Mouse (Mus musculus): ENCODE data around the gene Gpr82. TPM values are rescaled to one million over a fixed set of nuclear protein-coding genes. Genes with fewer than 3 reads are reported as not detected.

Gpr82 gene
- under 1 TPM; 0.17 to 0.57 (median 0.45) TPM for polyA plus RNA-seq (2017; shearing (Covaris generic))

DNA sequence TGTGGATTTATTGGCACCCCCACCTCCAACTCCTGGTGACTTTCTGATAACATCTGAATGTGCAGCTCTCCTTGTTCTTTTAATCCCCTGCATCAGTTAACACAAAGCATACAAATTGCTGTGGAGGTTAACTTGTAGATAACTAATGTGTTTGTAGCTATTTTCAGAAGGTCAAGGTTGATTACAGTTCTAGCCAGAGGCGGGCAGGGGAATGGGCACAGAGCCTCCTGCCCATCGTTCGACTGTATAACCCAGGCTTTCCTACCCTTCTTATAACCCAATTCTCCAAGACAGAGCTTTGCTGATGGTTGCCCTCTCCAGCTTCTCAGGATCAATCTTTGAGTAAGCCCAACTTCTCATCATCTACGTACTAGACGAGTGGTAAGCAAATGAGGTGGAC is at the start of gene Gpr82:
Gene Gpr82 (plus strand): TSS at position 301 of the 400 bp plus-strand sequence.
- ATAC-seq = no peak

- no peak for ATAC-seq
Measured at GRCm38 (mm10) chrX:13612115-13612514, 49.0 kb upstream of the Gpr82 start.

GRCm38 (mm10) chrX:13616726-13617125 is 44.4 kb upstream of the Gpr82 start:
- ATAC-seq = no peak

- ATAC-seq = no peak
Measured at GRCm38 (mm10) chrX:13617294-13617693, 43.9 kb upstream of the Gpr82 start.

DNA sequence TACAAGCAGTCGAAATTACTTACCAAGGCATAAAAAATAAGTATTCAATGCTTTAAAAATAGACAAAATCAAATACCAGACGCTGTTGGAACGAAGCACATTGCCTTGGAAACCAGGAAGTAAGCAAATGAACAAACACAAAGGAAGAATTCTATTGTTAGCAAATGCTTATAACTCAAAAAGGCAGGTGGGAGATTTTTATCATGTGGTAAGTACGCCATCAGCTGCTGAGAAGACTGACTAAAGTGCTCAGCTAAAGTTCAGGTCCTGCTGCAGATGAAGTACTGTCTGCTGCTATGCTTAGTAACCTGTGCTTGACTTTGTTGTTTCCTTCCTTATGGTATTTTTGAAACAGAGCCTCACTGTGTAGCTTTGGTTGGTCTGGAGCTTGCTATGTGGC is 42.7 kb upstream of the Gpr82 start:
- peak; percentile 52 for ATAC-seq

DNA sequence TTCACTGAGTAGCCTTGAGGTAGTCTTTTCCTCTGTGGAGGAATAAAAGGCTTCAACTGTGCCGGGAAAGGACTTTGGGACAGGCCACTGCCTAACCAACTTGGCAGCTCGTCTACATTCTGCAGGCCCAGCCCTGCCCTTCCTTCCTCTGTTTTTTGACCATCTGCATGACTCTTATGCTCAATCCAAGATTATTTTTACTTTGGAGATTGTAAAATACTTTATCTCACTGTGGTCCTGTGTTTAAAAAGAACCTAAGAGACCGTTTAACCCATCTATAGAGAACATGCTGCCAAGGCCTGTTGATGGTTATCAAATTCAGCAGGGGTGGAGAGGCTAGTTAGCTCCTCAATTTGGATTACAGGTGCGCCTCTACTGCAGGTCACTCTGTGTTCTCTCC is 39.7 kb upstream of the Gpr82 start:
- no peak for ATAC-seq

DNA sequence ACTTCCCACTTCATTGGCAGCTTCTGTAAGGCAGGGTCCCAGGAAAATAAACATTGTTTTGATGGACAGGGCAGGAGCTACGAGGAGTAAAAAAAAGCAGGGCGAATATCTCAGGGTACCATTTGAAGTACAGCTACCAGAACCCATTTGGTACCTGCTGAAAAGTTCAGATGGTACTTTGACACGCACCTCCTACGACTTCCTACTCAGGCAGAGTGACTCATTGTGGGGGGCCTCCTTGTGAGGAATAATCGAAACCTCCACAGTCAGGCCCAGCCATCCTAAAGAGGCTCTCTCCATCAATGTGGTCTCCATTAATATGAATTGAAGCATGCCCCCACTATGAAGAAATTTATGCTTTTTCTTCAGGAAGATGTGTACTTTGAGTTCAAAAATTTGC is 38.5 kb upstream of the Gpr82 start:
- ATAC-seq = peak; percentile 75

- ATAC-seq = no peak
Measured at GRCm38 (mm10) chrX:13631599-13632283, 29.4 kb upstream of the Gpr82 start, which contains the start of gene Gpr34. Gene Gpr34 (plus strand): TSS chrX:13632089.

GRCm38 (mm10) chrX:13636398-13636797 is 24.8 kb upstream of the Gpr82 start:
- no peak for ATAC-seq

DNA sequence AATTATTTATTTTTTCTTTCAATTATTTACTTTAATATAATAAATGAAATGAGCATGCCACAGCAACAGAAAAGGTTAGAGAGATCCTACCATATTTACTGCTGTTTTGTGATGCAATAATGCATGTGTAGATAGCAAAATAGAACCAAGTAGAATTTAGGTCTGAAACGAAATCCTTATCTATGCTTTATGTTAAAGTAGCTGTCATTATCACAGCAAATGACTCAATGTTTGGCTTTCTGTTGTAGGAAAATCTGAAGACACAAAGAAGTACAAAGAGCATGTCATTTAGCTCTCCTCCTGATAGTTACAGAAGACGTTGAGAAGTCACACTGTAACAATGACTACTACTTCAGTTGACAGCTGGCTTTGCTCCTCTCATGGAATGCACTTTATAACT is 22.3 kb upstream of the Gpr82 start:
- no peak for ATAC-seq

DNA sequence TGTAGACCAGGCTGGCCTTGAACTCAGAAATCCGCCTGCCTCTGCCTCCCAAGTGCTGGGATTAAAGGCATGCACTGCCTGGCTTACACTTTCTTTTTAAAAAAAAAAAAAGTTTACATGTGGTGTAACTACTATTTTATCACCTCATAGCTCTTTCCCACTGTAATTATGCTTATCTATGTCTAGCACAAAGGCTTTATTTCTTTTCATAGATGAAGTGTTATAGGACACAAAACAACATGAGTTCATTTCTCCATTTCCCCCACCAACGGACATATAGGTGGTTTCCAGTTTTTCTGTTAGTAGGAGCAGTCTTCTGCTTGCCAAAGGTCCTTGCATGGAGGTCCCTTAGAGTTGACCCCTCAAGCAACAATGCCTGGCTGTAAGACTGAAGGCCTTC is 9.3 kb upstream of the Gpr82 start:
- no peak for ATAC-seq

GRCm38 (mm10) chrX:13652291-13652690 is 8.9 kb upstream of the Gpr82 start:
- peak; percentile 54 for ATAC-seq

DNA sequence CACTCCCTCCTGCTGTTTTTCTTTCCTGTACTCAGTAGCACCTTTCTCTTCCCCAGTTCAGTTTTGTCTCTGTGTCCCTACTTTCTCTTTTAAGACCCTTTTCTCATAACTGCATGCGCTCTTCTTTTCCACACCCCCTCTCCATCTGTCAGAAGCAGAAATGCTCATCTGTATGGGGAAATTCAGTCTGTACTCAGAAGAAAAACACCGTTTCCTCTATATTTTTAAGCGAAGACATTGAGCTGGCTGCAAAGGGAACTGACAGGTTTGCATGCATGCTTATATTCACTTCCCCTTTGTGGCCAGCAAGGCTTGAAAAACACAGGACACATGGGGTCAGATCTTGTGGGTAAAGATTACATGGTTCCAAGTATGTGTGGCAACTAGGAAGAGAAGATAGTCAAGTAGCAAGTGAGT is 6.2 kb upstream of the Gpr82 start:
- peak; percentile 15 for ATAC-seq

DNA sequence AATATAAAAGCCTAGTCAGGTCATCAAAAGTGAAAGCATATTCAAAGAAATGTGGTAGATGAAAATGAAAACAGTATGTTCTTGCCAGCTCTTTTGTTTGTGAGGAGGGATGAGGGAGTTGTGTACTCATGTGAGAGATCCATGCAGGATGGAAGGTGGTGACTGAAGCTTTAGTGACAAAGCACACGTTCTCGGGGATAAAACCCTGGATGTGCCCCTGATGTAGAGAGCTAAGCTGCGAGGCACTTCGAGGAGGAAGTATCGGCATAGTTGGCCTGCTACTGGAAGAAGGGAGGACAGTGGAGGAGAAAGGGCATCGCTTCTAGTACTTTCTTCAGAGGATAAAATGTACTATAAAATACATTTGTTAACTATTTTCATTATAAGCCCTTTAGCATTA is 5.3 kb upstream of the Gpr82 start:
- ATAC-seq = no peak

DNA sequence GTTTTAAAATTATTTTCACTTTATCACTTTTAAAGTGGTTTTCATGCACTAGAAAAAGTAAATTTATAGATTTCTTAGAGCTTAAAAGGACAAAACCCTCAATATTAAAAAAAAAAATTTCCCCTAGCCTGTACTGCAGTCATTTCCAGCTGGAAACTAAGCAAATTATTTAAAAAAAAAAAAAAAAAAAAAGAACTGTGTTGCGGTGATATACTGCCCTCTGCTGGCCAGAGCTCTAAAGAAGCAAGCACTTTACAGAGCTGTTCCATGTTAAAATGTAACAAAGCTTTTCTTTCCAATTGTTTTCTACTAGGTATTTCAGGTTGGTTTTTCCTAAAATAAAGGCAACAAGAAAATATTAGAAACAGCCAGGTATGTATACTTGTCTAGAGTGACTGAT is 4.4 kb upstream of the Gpr82 start:
- peak; percentile 47 for ATAC-seq

- ATAC-seq = no peak
Measured at GRCm38 (mm10) chrX:13658616-13659140, 2.5 kb upstream of the Gpr82 start.

DNA sequence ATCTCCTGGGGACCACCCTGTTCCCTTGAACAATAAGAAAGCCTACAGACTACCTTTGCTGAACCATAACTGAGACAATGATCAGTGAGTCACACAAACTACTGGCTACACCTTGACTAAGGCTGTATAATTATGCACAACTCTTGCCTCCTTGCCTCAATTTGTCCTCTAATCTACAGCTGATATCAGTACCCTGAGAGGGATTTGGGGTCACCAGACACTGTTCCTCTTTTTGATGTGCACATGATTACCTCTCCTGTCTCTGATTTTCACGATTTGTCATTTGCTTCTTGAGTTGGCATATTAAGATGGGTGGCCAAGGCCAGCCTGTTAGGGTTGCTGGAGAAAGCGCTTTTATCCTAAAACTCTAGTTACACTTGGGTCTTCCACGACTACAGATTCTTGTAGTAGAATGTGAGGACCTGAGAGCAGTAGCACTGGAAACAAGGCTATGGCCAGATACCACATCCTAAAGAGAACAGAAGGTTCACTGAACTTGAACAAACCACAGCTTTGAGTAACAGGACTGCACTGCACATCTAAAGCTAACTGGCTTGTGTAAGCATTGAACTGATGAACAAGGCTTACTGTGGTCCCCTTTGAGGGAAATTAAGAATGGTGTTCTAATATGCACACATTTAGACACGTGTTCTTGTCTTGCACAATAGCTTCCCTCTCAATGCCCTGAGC is 1.8 kb upstream of the Gpr82 start:
- no peak for ATAC-seq

DNA sequence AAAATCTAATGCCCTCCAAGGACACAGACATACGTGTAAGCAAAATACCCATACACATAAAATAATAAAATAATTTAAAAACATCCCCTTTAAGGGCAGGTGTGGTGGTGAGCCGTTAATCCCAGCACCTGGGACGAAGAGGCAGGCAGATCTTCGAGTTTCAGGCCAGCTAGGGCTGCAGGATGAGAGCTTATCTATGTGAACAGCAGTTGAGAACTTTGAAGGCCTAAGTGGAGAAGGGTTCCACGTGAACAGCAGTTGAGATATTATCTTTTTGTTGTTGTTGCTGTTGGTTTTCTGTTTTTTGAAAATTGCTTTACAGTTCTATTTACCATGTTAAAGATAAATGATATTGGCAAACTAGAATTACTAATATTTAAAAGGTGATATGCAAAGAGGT is 7.7 kb downstream of the Gpr82 start:
- no peak for ATAC-seq

GRCm38 (mm10) chrX:13670342-13670741 is 9.2 kb downstream of the Gpr82 start:
- ATAC-seq = no peak

DNA sequence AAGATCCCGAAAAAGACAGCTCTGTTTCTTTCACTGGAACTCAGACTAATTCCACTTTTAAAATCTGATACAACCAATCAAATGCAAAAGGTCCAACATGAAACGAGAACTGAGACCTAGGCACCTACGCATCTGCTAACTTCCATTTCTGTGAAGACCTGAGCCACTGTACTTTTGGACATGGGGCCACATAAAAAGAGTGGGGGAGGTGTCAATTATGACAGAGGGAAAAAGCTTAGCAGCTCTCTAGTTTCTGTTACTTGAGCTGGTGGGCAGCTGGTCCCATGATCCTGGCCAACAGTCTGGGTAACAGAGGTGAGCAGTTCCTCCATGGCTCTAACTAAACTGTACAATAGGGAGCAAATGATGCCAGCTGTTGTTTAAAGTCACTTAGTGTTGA is 11.8 kb downstream of the Gpr82 start:
- ATAC-seq = no peak

DNA sequence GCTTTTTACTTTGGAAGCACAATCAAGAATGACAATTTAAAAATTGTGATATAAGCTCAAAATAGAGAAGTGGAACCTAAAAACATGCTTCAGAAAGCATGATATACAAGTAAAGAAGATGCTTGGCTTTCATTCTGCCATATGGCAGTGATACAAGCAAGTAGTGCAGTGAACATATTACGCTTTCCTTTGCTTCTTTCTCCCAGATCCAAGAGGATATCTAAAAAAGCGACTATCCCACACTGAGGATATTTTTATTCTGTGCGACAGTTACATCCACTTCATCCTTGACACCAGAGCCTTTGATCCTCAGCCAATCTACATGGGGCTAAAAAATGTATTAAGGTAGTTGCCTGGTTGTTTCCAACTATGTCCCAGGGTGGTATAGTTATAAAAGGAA is 20.6 kb downstream of the Gpr82 start:
- ATAC-seq = no peak

DNA sequence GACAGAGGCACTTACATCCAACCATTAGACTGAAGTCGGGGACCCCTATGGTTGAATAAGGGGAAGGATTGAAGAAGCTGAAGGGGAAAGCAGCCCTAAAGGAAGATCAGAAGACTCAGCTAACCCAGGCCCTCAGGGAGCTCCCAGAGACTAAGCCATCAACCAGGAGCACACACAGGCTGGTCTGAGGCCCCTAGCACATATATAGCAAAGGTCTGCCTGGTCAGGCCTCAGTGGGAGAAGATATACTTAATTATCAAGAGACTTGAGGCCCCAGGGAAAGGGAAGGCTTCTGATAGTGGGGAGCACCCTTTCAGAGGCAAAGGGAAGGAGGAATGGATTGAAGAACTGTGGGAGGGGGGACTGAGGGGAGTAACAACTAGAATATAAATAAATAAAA is 25.4 kb downstream of the Gpr82 start:
- ATAC-seq = no peak

GRCm38 (mm10) chrX:13688356-13688755 is 27.2 kb downstream of the Gpr82 start:
- ATAC-seq = no peak

- ATAC-seq = no peak
Measured at GRCm38 (mm10) chrX:13691865-13692264, 30.7 kb downstream of the Gpr82 start.
